ENCODE assay signal across 13 mouse cellular contexts in the genomic region with DNA sequence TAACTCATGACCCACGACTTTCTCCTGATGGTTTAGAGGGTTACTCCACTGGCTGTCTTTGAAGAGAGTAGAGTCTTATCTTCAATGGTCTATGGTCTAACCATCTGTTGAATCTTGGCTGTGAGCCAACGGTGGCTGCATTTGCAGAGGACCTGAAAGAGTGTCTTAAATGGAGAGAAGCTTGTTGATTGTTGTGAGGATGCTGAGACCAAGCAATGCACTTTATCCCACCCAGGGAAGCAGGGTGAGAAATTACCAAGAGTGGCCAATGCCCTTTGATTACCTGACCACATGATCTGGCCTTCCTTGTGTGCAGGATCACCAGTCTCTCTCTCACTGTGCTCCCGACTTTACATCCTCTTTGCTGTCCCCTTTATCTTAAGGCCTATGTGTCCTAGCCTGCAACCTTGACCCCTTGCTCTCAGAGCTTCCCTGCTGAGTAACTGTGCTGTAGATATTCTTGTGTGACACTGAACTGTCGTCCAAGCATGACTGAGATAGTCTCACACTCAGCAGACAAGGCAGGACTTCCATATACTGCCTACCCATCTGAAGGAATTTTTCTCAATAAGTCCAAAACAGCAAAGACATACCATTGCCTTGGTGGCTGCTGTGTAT. TPM values are rescaled to one million over a fixed set of nuclear protein-coding genes. Genes with fewer than 3 reads are reported as not detected.
DNase-seq lines count a peak whose midpoint lies in the region; ATAC-seq and TF ChIP-seq lines count a peak whose summit lies in the region.
"Had no signal": no experiment of that assay in that cellular context is flagged by ENCODE, and none has a peak within 500 bp of the region (broad histone marks: within the 10 kb centered on the region; RNA-seq: fewer than 3 reads in every experiment).

No protein-coding gene starts in this region.

- H3K9ac ChIP-seq in heart, postnatal 0 days (replicated peaks; ENCODE audit: low read depth, low read length), result no peak overlapping the region
- H3K9ac ChIP-seq: forebrain, embryonic 13.5 days; kidney, embryonic 15.5 days; midbrain, embryonic 12.5 days had no signal

- 0 out of 2 replicates have a peak overlapping the region, but pooled peaks have one; percentile 10 for H3K27ac ChIP-seq in layer of hippocampus, adult 2 months
- peak overlapping the region; percentile 86 for H3K27ac ChIP-seq in heart, postnatal 0 days (ENCODE audit: low read depth)
- H3K27ac ChIP-seq: forebrain, embryonic 13.5 days; kidney, embryonic 15.5 days; midbrain, embryonic 12.5 days had no signal

- DNase-seq in cerebellum, adult 9-10 months, result peak; percentile 24
- no peak for DNase-seq in cerebellum, adult 18-20 months
- DNase-seq in layer of hippocampus, adult 2 months (ENCODE audit: low spot score in 2 of 2), result no peak
- no peak for DNase-seq in layer of hippocampus, adult 9-11 months
- peak; percentile 46 for DNase-seq in MN1 (ENCODE audit: low spot score)
- DNase-seq in heart, postnatal 0 days (ENCODE audit: low spot score), result no peak
- no peak for DNase-seq in thymus, postnatal 4 days
- DNase-seq in thymus, postnatal 25 days, result no peak

- no peak overlapping the region for H3K4me3 ChIP-seq in layer of hippocampus, adult 2 months
- H3K4me3 ChIP-seq in heart, postnatal 0 days (ENCODE audit: low read depth, low read length), result no peak overlapping the region
- H3K4me3 ChIP-seq: forebrain, embryonic 13.5 days; kidney, embryonic 15.5 days; midbrain, embryonic 12.5 days had no signal

- H3K9me3 ChIP-seq in heart, postnatal 0 days (replicated peaks; ENCODE audit: control insufficient read depth, low read length), result no peaks in the 10 kb centered on the region
- H3K9me3 ChIP-seq: forebrain, embryonic 13.5 days; kidney, embryonic 15.5 days; midbrain, embryonic 12.5 days had no signal

- TF ChIP-seq CTCF in layer of hippocampus, adult 2 months (conservative IDR thresholded peaks at IDR 0.05), result no peak
- no peak for TF ChIP-seq CTCF in heart, postnatal 0 days (IDR thresholded peaks at IDR 0.05; ENCODE audit: low read depth)

- WGBS in heart, postnatal 0 days, result 14% methylated on average over 4 of the region's 4 CpGs

- peak overlapping the region; percentile 45 for H3K4me2 ChIP-seq in heart, postnatal 0 days (ENCODE audit: low read depth, low read length)
- H3K4me2 ChIP-seq: forebrain, embryonic 13.5 days; kidney, embryonic 15.5 days; liver, embryonic 11.5 days; midbrain, embryonic 12.5 days had no signal

- TF ChIP-seq EP300 in heart, postnatal 0 days (IDR thresholded peaks at IDR 0.05; ENCODE audit: low read depth), result no peak

- H3K27me3 ChIP-seq in heart, postnatal 0 days (ENCODE audit: control insufficient read depth, insufficient read depth, low read length), result no peaks in the 10 kb centered on the region
- H3K27me3 ChIP-seq: forebrain, embryonic 13.5 days; kidney, embryonic 15.5 days; midbrain, embryonic 12.5 days; Patski had no signal

- no peaks in the 10 kb centered on the region for H3K36me3 ChIP-seq in heart, postnatal 0 days (replicated peaks; ENCODE audit: control insufficient read depth, insufficient read depth, low read length)
- H3K36me3 ChIP-seq: kidney, embryonic 15.5 days; midbrain, embryonic 12.5 days had no signal

- peaks cover 59% of the 10 kb centered on the region for H3K4me1 ChIP-seq in heart, postnatal 0 days (ENCODE audit: control insufficient read depth, insufficient read depth)
- H3K4me1 ChIP-seq: forebrain, embryonic 13.5 days; kidney, embryonic 15.5 days; midbrain, embryonic 12.5 days had no signal

- ATAC-seq in heart, postnatal 0 days (ENCODE audit: insufficient read depth, low read depth), result peak; percentile 21
- ATAC-seq: Patski had no signal

RNA-seq across cellular contexts. Expression of a gene that starts 28.9 kb away (rescaled TPM):
- 10 to 100 TPM; 19.9 to 20.0 TPM for total RNA-seq in layer of hippocampus, adult 2 months (2021)
- total RNA-seq in heart, postnatal 0 days (2014; rRNA removed; ENCODE audit: low replicate concordance), result 269 and 288 TPM in 2 replicates
- polyA plus RNA-seq in heart, postnatal 0 days (2015; fragmentation: Nextera tagmentation; extraction: Ambion mirVana), result 325 and 334 TPM in 2 replicates

Comparison
In these comparisons a context has a peak if more than half of its experiments do, and no peak if none do; other contexts are left out.
1. DNase-seq: peak in cerebellum, adult 9-10 months (single experiment) and MN1 (single experiment); none in cerebellum, adult 18-20 months (0 of 2), layer of hippocampus, adult 2 months (0 of 2), layer of hippocampus, adult 9-11 months (single experiment), heart, postnatal 0 days (single experiment), thymus, postnatal 4 days (single experiment) and thymus, postnatal 25 days (single experiment).
2. RNA of a gene that starts 28.9 kb away (total RNA-seq): 269 to 288 TPM in heart, postnatal 0 days; 19.9 to 20.0 TPM in layer of hippocampus, adult 2 months; every median in the first group is over 10 times any median in the second.